Mouse (Mus musculus) lung, embryonic 15.5 days (tissue): ENCODE data around the gene Slc24a1. TPM values are rescaled to one million over a fixed set of nuclear protein-coding genes. Genes with fewer than 3 reads are reported as not detected.
"Not testable (repeated sequence)": the region's sequence is repeated elsewhere in the genome, so short reads cannot be mapped to it uniquely, and the experiment has no call there.

Experiments
- ATAC-seq: fragments of 200-750 bp; cut with Nextera tagmentation; 2 replicates; pipeline ENCODE4 v1.8.0; 2017; ENCODE audit warnings: moderate number of reproducible peaks, borderline replicate concordance; ENCODE audit not compliant: low FRiP score, low TSS enrichment; ENCODE audit errors: extremely low read depth
- H3K27ac ChIP-seq: fragments of 300-500 bp; sonication (generic); 2 replicates; pipeline ENCODE4 v1.5.1; 2015; ENCODE audit warnings: moderate library complexity, mild to moderate bottlenecking, inconsistent platforms
- H3K27me3 ChIP-seq: fragments of 300-500 bp; sonication (generic); 2 replicates; pipeline ENCODE4 v1.6.1; 2015; ENCODE audit warnings: inconsistent platforms
- H3K36me3 ChIP-seq: fragments of 300-500 bp; sonication (generic); 2 replicates; pipeline ENCODE4 v1.6.1; 2015; ENCODE audit warnings: inconsistent platforms
- H3K4me1 ChIP-seq: fragments of 300-500 bp; sonication (generic); 2 replicates; pipeline ENCODE4 v1.6.1; 2015; ENCODE audit warnings: inconsistent platforms
- H3K4me2 ChIP-seq: fragments of 300-500 bp; sonication (generic); 2 replicates; pipeline ENCODE4 v1.6.1; 2015; ENCODE audit warnings: inconsistent platforms, mild to moderate bottlenecking, moderate library complexity
- H3K4me3 ChIP-seq: fragments of 300-500 bp; sonication (generic); 2 replicates; pipeline ENCODE4 v1.5.1; 2015; ENCODE audit warnings: mild to moderate bottlenecking, inconsistent platforms
- H3K9ac ChIP-seq: fragments of 300-500 bp; sonication (generic); 2 replicates; pipeline ENCODE4 v1.6.1; 2015; ENCODE audit warnings: inconsistent platforms
- H3K9me3 ChIP-seq: fragments of 300-500 bp; sonication (generic); 2 replicates; pipeline ENCODE4 v1.6.1; 2016; ENCODE audit warnings: inconsistent platforms
- WGBS: fragments of 180-500 bp; shearing (Covaris S2); methylation state at CpG from one replicate; pipeline ENCODE4 v1.1.7; 2015; 5-methylcytosine and 5-hydroxymethylcytosine counted together
- polyA plus RNA-seq: library from polyadenylated mRNA; unstranded; fragments of >200 nt; fragmentation: Nextera tagmentation; extraction: Ambion mirVana; gene quantifications from 2 replicates; pipeline ENCODE4 v1.2.1, GENCODE M21; 2015

The Slc24a1 gene
- 0.06 and 0.07 TPM in 2 replicates for polyA plus RNA-seq

GRCm38 (mm10) chr9:64951161-64951657 is at the start of gene Slc24a1:
Gene Slc24a1, minus strand, starts transcription at chr9:64951607.
- H3K9ac ChIP-seq = no peak within 1 kb of the TSS
- 30% methylated on average over 11 of the region's 11 CpGs for WGBS
- no peaks in the 10 kb centered on the region for H3K9me3 ChIP-seq
- H3K27ac ChIP-seq = peak within 1 kb of the TSS; percentile 71
- H3K27me3 ChIP-seq = peaks cover 5% of the 10 kb centered on the region
- H3K4me1 ChIP-seq = peaks cover 1% of the 10 kb centered on the region; the same call in 1 of the 2 replicates
- no peak for ATAC-seq
- no peaks in the 10 kb centered on the region for H3K36me3 ChIP-seq
- peak within 1 kb of the TSS; percentile 36; the same call in 1 of the 2 replicates for H3K4me2 ChIP-seq
- H3K4me3 ChIP-seq = no peak within 1 kb of the TSS

DNA sequence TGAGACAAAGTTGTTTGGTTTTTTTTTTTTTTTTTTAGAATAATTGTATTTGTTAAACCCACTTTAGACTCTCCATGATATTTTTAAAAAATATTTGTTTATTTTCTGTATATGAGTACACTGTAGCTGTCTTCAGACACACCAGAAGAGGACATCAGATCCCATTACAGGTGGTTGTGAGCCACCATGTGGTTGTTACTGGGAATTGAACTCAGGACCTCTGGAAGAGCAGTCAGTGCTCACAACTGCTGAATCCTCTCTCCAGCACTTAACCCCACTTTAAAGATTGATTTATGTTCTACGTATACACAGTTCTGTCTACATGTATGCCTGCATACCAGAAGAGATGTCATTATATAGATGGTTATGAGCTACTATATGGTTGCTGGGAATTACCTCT is 44.1 kb upstream of the Slc24a1 start:
- H3K4me2 ChIP-seq, H3K9me3 ChIP-seq, H3K9ac ChIP-seq, H3K4me1 ChIP-seq, ATAC-seq, H3K27ac ChIP-seq, H3K27me3 ChIP-seq, H3K4me3 ChIP-seq: not testable (repeated sequence)
- peaks cover 31% of the 10 kb centered on the region for H3K36me3 ChIP-seq
- WGBS = 76% methylated on average over 1 of the region's 1 CpGs

GRCm38 (mm10) chr9:64990291-64990690 is 38.9 kb upstream of the Slc24a1 start:
- Histone ChIP-seq H3K9me3 (no peaks in the 10 kb centered on the region), H3K4me3 (no peak overlapping the region), H3K27ac (no peak overlapping the region), H3K36me3 (peaks cover 58% of the 10 kb centered on the region), H3K9ac (no peak overlapping the region), H3K4me2 (no peak overlapping the region), H3K4me1 (no peaks in the 10 kb centered on the region), H3K27me3 (no peaks in the 10 kb centered on the region)
- 84% methylated on average over 7 of the region's 7 CpGs for WGBS
- no peak for ATAC-seq

DNA sequence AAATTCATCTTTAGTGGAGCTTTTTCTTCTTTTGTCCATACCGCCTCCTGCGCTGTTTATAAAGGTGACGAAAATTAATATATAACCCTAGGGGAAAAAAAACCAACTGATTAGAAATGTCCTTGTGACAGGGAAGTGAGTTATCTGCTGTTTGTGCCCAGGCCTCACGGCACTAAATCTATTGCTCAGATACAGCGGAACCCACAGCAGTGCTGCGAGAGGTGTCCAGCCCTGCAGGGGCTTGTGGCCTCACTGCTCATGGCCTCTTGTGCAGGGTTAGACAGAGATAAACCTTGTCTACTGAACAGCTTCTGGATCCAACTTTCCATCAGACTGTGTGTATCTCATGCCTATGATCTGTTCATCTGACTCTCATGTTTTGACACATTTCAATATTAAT is 37.0 kb upstream of the Slc24a1 start:
- Histone ChIP-seq H3K9me3 (no peaks in the 10 kb centered on the region), H3K36me3 (peaks cover 67% of the 10 kb centered on the region), H3K27me3 (no peaks in the 10 kb centered on the region), H3K9ac (no peak overlapping the region), H3K4me3 (no peak overlapping the region), H3K4me2 (no peak overlapping the region), H3K4me1 (no peaks in the 10 kb centered on the region), H3K27ac (no peak overlapping the region)
- no peak for ATAC-seq
- WGBS = 83% methylated on average over 6 of the region's 6 CpGs

GRCm38 (mm10) chr9:64987651-64988050 is 36.2 kb upstream of the Slc24a1 start:
- no peak for ATAC-seq
- H3K9ac ChIP-seq = no peak overlapping the region
- H3K4me3 ChIP-seq = no peak overlapping the region
- no peak overlapping the region for H3K4me2 ChIP-seq
- H3K9me3 ChIP-seq = no peaks in the 10 kb centered on the region
- H3K27ac ChIP-seq = no peak overlapping the region
- 93% methylated on average over 2 of the region's 2 CpGs for WGBS
- no peaks in the 10 kb centered on the region for H3K27me3 ChIP-seq
- H3K4me1 ChIP-seq = no peaks in the 10 kb centered on the region
- H3K36me3 ChIP-seq = peaks cover 72% of the 10 kb centered on the region

- Histone ChIP-seq H3K4me1 (no peaks in the 10 kb centered on the region), H3K27ac (no peak overlapping the region), H3K27me3 (no peaks in the 10 kb centered on the region), H3K9me3 (no peaks in the 10 kb centered on the region), H3K36me3 (peaks cover 87% of the 10 kb centered on the region), H3K9ac (no peak overlapping the region), H3K4me2 (no peak overlapping the region), H3K4me3 (no peak overlapping the region)
- WGBS = 85% methylated on average over 9 of the region's 9 CpGs
- ATAC-seq = no peak
These were observed 34.4 kb upstream of the Slc24a1 start for GRCm38 (mm10) chr9:64985807-64986206.

DNA sequence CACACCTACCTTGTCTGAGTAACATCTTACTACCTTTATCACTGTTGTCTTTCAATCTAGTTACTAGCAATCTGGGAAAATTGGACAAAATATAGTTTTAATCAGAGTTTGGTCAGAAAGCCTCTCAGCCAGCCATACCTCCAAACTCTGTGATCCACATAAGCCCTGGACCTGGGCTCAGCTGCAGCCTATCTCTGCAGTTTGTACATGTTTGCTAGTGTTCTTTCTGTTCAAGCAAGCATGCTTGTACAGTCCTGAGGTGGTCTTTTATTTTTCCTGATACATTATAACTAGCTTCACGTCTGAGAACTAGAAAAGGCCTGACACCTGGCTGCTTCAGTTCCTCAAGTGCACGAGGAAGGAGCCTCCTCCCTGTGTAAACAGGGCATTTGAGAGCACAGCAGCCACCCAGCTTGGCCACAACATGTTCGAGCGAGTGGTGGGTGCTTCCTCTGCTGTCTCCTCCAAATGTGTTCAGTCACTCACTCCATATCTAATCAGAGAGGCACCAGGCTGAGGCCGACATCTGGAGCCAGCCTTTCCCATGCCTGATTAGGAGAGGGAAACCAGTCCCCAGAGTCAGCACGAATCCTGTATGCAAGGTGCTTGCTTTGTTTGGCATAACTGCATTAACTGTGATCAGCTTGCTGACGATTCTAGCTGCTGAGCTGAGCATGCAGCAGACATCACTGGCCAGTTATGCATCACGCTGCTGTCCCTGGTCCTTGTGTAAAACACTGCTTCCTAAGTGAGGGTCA is 33.8 kb upstream of the Slc24a1 start:
- H3K9me3 ChIP-seq = no peaks in the 10 kb centered on the region
- peaks cover 87% of the 10 kb centered on the region for H3K36me3 ChIP-seq
- H3K4me3 ChIP-seq = no peak overlapping the region
- WGBS = 60% methylated on average over 8 of the region's 8 CpGs
- no peaks in the 10 kb centered on the region for H3K4me1 ChIP-seq
- no peak overlapping the region for H3K4me2 ChIP-seq
- H3K27me3 ChIP-seq = no peaks in the 10 kb centered on the region
- no peak for ATAC-seq
- H3K27ac ChIP-seq = no peak overlapping the region
- no peak overlapping the region for H3K9ac ChIP-seq

- Histone ChIP-seq H3K9ac (no peak overlapping the region), H3K27ac (no peak overlapping the region), H3K4me1 (no peaks in the 10 kb centered on the region), H3K27me3 (no peaks in the 10 kb centered on the region), H3K4me2 (no peak overlapping the region), H3K9me3 (no peaks in the 10 kb centered on the region), H3K36me3 (peaks cover 92% of the 10 kb centered on the region), H3K4me3 (no peak overlapping the region)
- ATAC-seq = no peak
- 81% methylated on average over 1 of the region's 1 CpGs for WGBS
These were observed 30.5 kb upstream of the Slc24a1 start for GRCm38 (mm10) chr9:64981904-64982303.

GRCm38 (mm10) chr9:64980548-64980947 is 29.1 kb upstream of the Slc24a1 start:
- WGBS = 75% methylated on average over 3 of the region's 3 CpGs

DNA sequence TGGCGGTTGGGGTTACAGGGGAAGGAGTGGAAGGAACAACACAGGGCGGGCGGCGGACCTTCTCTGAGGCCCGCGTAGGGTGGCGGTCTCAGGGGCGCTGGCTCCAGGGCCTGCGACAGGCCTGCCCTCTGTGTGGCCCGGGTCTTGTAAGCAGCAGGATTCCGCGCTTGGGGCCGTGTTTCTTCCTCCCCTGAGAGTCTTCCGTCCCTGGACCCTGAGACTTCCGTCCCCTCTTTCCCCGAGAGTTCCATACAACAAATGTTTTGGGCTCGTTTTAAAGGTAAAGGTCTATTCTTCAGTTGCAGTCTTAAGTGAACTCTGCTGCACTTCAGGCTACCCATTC is 9.5 kb upstream of the Slc24a1 start:
- Histone ChIP-seq H3K4me3 (peak overlapping the region; percentile 79), H3K4me2 (peak overlapping the region; percentile 61), H3K27ac (peak overlapping the region; percentile 91), H3K4me1 (peaks cover 14% of the 10 kb centered on the region), H3K9me3 (no peaks in the 10 kb centered on the region), H3K36me3 (peaks cover 25% of the 10 kb centered on the region), H3K27me3 (no peaks in the 10 kb centered on the region), H3K9ac (peak overlapping the region; percentile 85)
- ATAC-seq = peak; percentile 83
- 0% methylated on average over 17 of the region's 17 CpGs for WGBS

More at GRCm38 (mm10) chr9:64980548-64980947, 29.1 kb upstream of the Slc24a1 start:
- Histone ChIP-seq H3K4me2 (no peak overlapping the region), H3K9ac (no peak overlapping the region), H3K27me3 (no peaks in the 10 kb centered on the region), H3K27ac (no peak overlapping the region), H3K9me3 (no peaks in the 10 kb centered on the region), H3K36me3 (peaks cover 93% of the 10 kb centered on the region), H3K4me1 (no peaks in the 10 kb centered on the region), H3K4me3 (no peak overlapping the region)
- no peak for ATAC-seq

DNA sequence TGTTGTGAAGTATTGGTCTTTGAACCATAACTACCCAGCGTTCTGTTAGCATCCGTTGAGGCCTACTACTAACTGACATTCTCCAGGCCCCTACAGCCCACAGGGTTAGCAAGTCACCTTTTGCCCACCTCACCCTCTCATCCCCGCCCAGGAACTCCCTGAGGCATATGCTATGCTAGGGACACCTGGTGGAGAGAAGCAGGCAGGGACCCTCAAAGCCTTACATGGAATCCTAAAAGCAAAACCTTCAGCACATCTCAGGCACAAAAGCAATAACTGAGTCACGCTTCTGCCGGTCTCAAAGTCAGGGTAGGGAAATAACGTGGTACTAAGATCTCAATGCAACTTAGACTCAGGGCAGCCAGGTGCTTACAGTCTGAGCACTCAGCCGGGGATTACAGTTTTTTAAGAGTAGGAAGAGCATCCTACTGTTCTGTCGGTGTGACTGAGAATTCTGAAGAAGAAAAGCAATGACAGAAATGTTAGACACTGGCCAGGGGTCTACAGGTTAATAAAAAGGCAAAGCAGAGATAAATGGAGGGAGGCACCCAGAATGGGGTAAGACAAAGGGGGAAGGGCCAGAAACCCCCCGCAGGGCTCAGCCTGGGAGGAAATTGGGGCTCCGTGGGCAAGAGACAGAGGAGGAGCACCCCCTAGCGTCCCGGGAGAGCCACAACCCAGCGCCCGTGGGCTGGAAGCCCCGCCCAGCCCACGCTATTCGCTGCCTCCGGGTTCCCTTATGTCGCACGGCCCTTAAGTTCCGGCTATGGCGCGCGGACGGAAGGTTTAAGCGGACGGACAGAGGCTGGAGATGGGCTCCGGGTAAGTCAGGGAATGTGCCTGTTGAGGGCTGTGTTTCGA is 8.9 kb upstream of the Slc24a1 start, which contains the start of gene Ints14:
TSS of gene Ints14 (plus strand) at position 789 of the 861 bp plus-strand sequence.
- 4% methylated on average over 29 of the region's 29 CpGs for WGBS
- peak; percentile 98 for ATAC-seq
- Histone ChIP-seq H3K4me1 (peaks cover 14% of the 10 kb centered on the region), H3K4me2 (peak within 1 kb of the TSS; percentile 61), H3K27me3 (no peaks in the 10 kb centered on the region), H3K4me3 (peak within 1 kb of the TSS; percentile 79), H3K36me3 (peaks cover 19% of the 10 kb centered on the region), H3K9ac (peak within 1 kb of the TSS; percentile 85), H3K9me3 (no peaks in the 10 kb centered on the region), H3K27ac (peak within 1 kb of the TSS; percentile 91)

DNA sequence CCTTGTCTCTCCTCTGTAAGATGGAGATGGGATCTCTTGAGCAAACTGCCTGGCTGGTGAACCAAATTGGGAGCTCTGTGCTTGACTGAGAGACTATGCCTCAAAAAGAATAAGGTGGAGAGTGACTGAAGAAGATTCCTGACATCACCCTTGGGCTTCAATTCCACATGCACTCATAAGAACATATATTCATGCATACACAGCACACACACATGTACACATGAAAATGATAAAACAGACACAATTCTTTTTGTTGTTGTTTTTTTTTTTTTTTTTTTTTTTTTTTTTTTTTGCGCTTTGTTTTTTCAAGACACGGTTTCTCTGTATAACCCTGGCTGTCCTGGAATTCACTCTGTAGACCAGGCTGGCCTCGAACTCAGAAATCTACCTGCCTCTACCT is 5.9 kb upstream of the Slc24a1 start:
- Histone ChIP-seq H3K27me3 (no peaks in the 10 kb centered on the region), H3K27ac (no peak overlapping the region), H3K4me2 (no peak overlapping the region), H3K9me3 (no peaks in the 10 kb centered on the region), H3K4me3 (no peak overlapping the region), H3K4me1 (peaks cover 14% of the 10 kb centered on the region), H3K9ac (no peak overlapping the region), H3K36me3 (peaks cover 1% of the 10 kb centered on the region; the same call in 1 of the 2 replicates)
- 91% methylated on average over 3 of the region's 3 CpGs for WGBS
- ATAC-seq = no peak
